Mouse (Mus musculus) liver, embryonic 14.5 days (tissue): Measurements from ENCODE around the gene Metap1d.

Experiments used
- CTCF ChIP-seq: IDR thresholded peaks from 2 replicates; pipeline ENCODE4 v1.5.1; 2016; ENCODE audit warnings: antibody characterized with exemption, low read depth, control low read depth
- EP300 ChIP-seq: IDR thresholded peaks from 2 replicates; pipeline ENCODE4 v1.6.1; 2016; ENCODE audit warnings: antibody characterized with exemption, low read depth

DNA sequence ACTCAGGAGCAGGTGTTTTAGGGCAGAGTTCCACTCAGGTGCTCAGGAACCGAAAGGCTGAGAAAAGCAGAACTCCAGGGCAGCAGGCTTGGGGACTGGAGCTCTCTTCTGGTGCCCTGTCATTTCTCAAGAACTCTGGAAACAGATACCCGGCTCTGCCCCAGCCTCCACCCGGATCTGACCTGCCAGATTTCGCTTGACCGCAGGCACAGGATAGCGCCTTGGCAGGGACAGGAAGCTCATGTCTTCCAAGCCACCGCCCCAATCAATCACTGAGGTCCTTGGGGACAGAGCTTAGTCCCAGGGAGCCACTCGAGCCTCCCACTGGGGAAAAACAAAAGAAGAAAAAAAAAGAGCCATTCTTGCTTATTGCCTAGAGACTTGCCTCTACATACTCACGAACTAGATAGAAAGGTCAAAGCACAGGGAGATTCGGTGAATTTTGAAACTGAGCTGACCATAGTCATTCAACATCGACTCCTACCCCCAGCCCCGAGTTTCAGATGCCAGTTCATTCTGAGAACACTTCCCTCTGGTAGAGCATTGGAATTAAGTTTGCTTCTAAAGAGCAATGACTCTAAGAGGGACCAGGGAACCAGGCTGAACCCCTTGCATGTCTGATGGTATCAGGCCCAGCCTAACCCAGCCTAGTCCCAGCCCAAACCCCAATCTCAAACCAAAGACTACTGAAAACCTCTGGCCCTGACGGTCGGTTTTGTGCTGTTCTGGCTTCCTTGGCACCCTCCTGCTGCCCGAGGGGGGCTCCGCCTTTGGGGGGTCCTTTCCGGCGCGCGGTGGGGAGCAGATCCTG is 81.4 kb downstream of the Metap1d start:
- TF ChIP-seq CTCF (no peak), EP300 (no peak)
